Mouse (Mus musculus) midbrain, embryonic 15.5 days (tissue): Measurements from ENCODE around the gene Gm47283. TPM values are rescaled to one million over a fixed set of nuclear protein-coding genes. Genes with fewer than 3 reads are reported as not detected.
"Not testable (repeated sequence)": the region's sequence is repeated elsewhere in the genome, so short reads cannot be mapped to it uniquely, and the experiment has no call there.

ENCODE experiments used
- ATAC-seq: fragments of 200-750 bp; cut with Nextera tagmentation; replicated peaks from 2 replicates; pipeline ENCODE4 v1.8.0; 2017; ENCODE audit warnings: moderate TSS enrichment
- H3K27ac ChIP-seq: fragments of 300-500 bp; sonication (generic); 2 replicates; pipeline ENCODE4 v1.5.1; 2015; ENCODE audit warnings: mild to moderate bottlenecking, inconsistent platforms
- H3K27me3 ChIP-seq: fragments of 300-500 bp; sonication (generic); replicated peaks from 2 replicates; pipeline ENCODE4 v1.6.1; 2015; ENCODE audit warnings: inconsistent platforms
- H3K36me3 ChIP-seq: fragments of 300-500 bp; sonication (generic); replicated peaks from 2 replicates; pipeline ENCODE4 v1.6.1; 2015; ENCODE audit warnings: inconsistent platforms
- H3K4me1 ChIP-seq: fragments of 300-500 bp; sonication (generic); 2 replicates; pipeline ENCODE4 v1.6.1; 2015; ENCODE audit warnings: inconsistent platforms
- H3K4me2 ChIP-seq: fragments of 300-500 bp; sonication (generic); 2 replicates; pipeline ENCODE4 v1.6.1; 2015; ENCODE audit warnings: inconsistent platforms, mild to moderate bottlenecking, moderate library complexity
- H3K4me3 ChIP-seq: fragments of 300-500 bp; sonication (generic); 2 replicates; pipeline ENCODE4 v1.5.1; 2015; ENCODE audit warnings: mild to moderate bottlenecking, inconsistent platforms
- H3K9ac ChIP-seq: fragments of 300-500 bp; sonication (generic); 2 replicates; pipeline ENCODE4 v1.6.1; 2015; ENCODE audit warnings: mild to moderate bottlenecking, inconsistent platforms
- H3K9me3 ChIP-seq: fragments of 300-500 bp; sonication (generic); 2 replicates; pipeline ENCODE4 v1.6.1; 2016; ENCODE audit warnings: inconsistent platforms
- WGBS: fragments of 180-500 bp; shearing (Covaris S2); methylation state at CpG from one replicate; pipeline ENCODE4 v1.1.7; 2015; ENCODE audit warnings: mixed read lengths; 5-methylcytosine and 5-hydroxymethylcytosine counted together
- polyA plus RNA-seq: library from polyadenylated mRNA; unstranded; fragments of >200 nt; fragmentation: Nextera tagmentation; extraction: Ambion mirVana; gene quantifications from 2 replicates; pipeline ENCODE4 v1.2.1, GENCODE M21; 2015

Gm47283 gene
- polyA plus RNA-seq, 1 experiment from 2014 or later, result not detected

GRCm38 (mm10) chrY:90742261-90743052 lies 42.1 kb upstream of the Gm47283 start:
- H3K9ac ChIP-seq, H3K27me3 ChIP-seq, H3K4me2 ChIP-seq, H3K4me3 ChIP-seq, H3K4me1 ChIP-seq: not testable (repeated sequence)
- Histone ChIP-seq H3K9me3 (peaks cover 40% of the 10 kb centered on the region), H3K27ac (0 out of 2 replicates have a peak overlapping the region, but pooled peaks have one; percentile 14), H3K36me3 (peaks cover 14% of the 10 kb centered on the region)
- 85% methylated on average over 49 of the region's 49 CpGs for WGBS
- ATAC-seq, result peak; percentile 27

GRCm38 (mm10) chrY:90743053-90743810 lies 41.3 kb upstream of the Gm47283 start:
- WGBS, result 79% methylated on average over 39 of the region's 46 CpGs
- not testable (repeated sequence) for H3K4me1 ChIP-seq, H3K4me3 ChIP-seq, ATAC-seq, H3K27me3 ChIP-seq, H3K9ac ChIP-seq, H3K27ac ChIP-seq, H3K4me2 ChIP-seq
- peaks cover 40% of the 10 kb centered on the region for H3K9me3 ChIP-seq
- peaks cover 14% of the 10 kb centered on the region for H3K36me3 ChIP-seq

GRCm38 (mm10) chrY:90743811-90744220 lies 40.7 kb upstream of the Gm47283 start:
- no peak overlapping the region for H3K9ac ChIP-seq
- peaks cover 38% of the 10 kb centered on the region for H3K9me3 ChIP-seq
- H3K27me3 ChIP-seq, result no peaks in the 10 kb centered on the region
- no peaks in the 10 kb centered on the region for H3K4me1 ChIP-seq
- no peak overlapping the region; the same call in 1 of the 2 replicates for H3K4me2 ChIP-seq
- WGBS, result 72% methylated on average over 2 of the region's 21 CpGs
- H3K27ac ChIP-seq, result no peak overlapping the region
- ATAC-seq, result no peak
- H3K36me3 ChIP-seq, result peaks cover 14% of the 10 kb centered on the region
- H3K4me3 ChIP-seq, result no peak overlapping the region

- peak overlapping the region; percentile 26 for H3K4me2 ChIP-seq
- H3K27ac ChIP-seq, result peak overlapping the region; percentile 68
- H3K4me3 ChIP-seq, result peak overlapping the region; percentile 19
- H3K4me1 ChIP-seq, H3K27me3 ChIP-seq, H3K9ac ChIP-seq, H3K36me3 ChIP-seq: not testable (repeated sequence)
- 54% methylated on average over 51 of the region's 51 CpGs for WGBS
- peaks cover 32% of the 10 kb centered on the region for H3K9me3 ChIP-seq
- peak; percentile 91 for ATAC-seq
Observed at GRCm38 (mm10) chrY:90744381-90744981, 40.1 kb upstream of the Gm47283 start.

GRCm38 (mm10) chrY:90745256-90745655 lies 39.3 kb upstream of the Gm47283 start:
- not testable (repeated sequence) for ATAC-seq, H3K9ac ChIP-seq, H3K36me3 ChIP-seq, H3K27me3 ChIP-seq, H3K4me2 ChIP-seq, H3K27ac ChIP-seq, H3K4me3 ChIP-seq, H3K4me1 ChIP-seq
- H3K9me3 ChIP-seq, result peaks cover 24% of the 10 kb centered on the region
- 93% methylated on average over 5 of the region's 5 CpGs for WGBS

GRCm38 (mm10) chrY:90754721-90755120 lies 29.8 kb upstream of the Gm47283 start, which contains the start of gene Gm21860:
TSS of gene Gm21860 (minus strand) at chrY:90754821.
- not testable (repeated sequence) for H3K4me2 ChIP-seq, H3K4me1 ChIP-seq, H3K27me3 ChIP-seq, H3K36me3 ChIP-seq, H3K9me3 ChIP-seq, H3K27ac ChIP-seq, H3K4me3 ChIP-seq, ATAC-seq, H3K9ac ChIP-seq
- no CpG with 5 or more reads among the region's 8 CpGs for WGBS

GRCm38 (mm10) chrY:90839077-90839476 lies 54.5 kb downstream of the Gm47283 start, which contains the start of gene Gm21748:
TSS of gene Gm21748 (minus strand) at chrY:90839177.
- not testable (repeated sequence) for H3K4me3 ChIP-seq, H3K27me3 ChIP-seq, H3K27ac ChIP-seq, H3K4me1 ChIP-seq, H3K9ac ChIP-seq, H3K36me3 ChIP-seq, H3K9me3 ChIP-seq, H3K4me2 ChIP-seq, ATAC-seq
- no CpG with 5 or more reads among the region's 8 CpGs for WGBS

Other genes starting within 250 kb of the Gm47283 start
- gene Gm21860, start 29.9 kb upstream of the Gm47283 start, polyA plus RNA-seq, result not detected in 2 replicates
- gene Gm21748, start 54.4 kb downstream of the Gm47283 start, polyA plus RNA-seq, result not detected in 2 replicates